1 mouse cellular context compared by ENCODE assay signal in genomic region chr2:180920810-180921400, GRCm38 (mm10).
A peak's percentile ranks its signal among the peaks of the same experiment; 100 is the strongest.
TF ChIP-seq lines count a peak whose summit lies in the region.

Gene Ythdf1, minus strand, starts transcription at chr2:180920949.

TF ChIP-seq in MEL, 35 proteins besides CTCF, POLR2A, EP300 and RAD21 (continued from another document):
- no peak for TF ChIP-seq CHD1 (IDR thresholded peaks at IDR 0.05; ENCODE audit: low read depth, low read length)
- TF ChIP-seq GABPA (IDR thresholded peaks at IDR 0.05; ENCODE audit: low read depth, low read length), result no peak
- TF ChIP-seq NELFE (IDR thresholded peaks at IDR 0.05; ENCODE audit: low read depth, low read length), result peak; percentile 78
- no peak for TF ChIP-seq E2F4 (IDR thresholded peaks at IDR 0.05; ENCODE audit: borderline replicate concordance, low read depth, low read length)
